Mouse (Mus musculus): ENCODE results near the gene Man2c1.
A peak's percentile ranks its signal among the peaks of the same experiment; 100 is the strongest.

Man2c1 gene

DNA sequence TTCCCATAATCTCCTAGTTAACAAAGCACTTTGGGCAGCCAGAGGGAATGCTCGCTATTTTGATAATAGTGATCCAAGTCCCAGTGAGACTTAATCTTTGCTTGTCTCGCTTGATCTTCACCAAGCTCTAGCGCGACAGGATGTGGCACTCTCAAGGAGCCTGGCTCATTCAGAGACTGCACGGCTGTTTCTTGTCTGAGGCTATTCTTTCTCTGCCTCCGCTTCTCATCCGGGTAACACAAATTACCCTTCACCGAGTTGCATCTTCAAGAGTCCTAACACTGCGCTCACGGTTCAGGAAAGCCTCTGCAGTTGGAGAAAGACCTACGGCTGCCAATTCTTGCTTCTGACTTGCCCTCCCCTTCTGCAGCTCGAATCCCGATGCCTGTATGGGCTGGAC is 27.0 kb downstream of the Man2c1 start:
- DNase-seq (ENCODE audit: low spot score): no peak

DNA sequence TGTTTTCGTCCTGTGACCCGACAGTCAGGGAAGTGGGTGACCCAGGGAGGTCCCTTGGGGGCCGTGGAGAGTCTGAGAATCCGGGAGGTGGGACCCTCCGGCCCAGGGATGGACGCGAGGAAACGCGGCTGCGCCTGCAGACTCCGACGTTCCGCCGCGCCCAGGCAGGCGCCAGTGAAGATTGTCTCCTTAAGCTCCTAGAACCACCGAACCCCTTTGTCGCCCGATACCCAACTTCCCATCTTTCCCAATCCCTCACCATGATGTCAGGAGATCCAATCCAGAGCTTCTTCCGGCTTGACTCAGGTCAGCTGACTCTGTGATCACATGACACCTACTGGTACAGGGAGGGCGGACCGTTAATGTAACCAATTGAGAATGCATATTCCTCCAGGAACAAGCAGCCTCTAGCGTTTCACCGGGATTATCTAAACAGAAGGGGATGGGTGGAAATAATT is 27.6 kb downstream of the Man2c1 start, which contains the start of gene Commd4:
Gene Commd4, minus strand, starts transcription at position 319 of the 458 bp plus-strand sequence.
- peak; percentile 97 for DNase-seq (ENCODE audit: low spot score)

DNA sequence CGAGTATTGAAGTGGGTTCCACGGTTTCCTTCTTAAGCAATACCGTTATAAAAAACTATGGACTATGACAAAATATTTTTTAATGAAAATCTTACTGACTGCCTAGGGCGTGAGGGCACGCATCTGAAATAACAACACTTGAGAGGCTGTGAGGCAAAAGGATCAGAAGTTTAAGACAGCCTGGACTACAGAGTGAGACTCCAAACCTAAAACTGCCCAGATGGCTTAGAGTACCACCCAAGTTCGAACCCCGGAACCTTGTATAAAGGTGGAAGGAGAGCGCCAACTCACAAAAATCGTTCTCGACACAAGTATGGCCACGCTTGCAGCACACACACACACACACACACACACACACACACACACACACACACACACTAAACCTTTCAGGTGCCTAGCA is 28.0 kb downstream of the Man2c1 start:
- DNase-seq (ENCODE audit: low spot score): no peak

DNA sequence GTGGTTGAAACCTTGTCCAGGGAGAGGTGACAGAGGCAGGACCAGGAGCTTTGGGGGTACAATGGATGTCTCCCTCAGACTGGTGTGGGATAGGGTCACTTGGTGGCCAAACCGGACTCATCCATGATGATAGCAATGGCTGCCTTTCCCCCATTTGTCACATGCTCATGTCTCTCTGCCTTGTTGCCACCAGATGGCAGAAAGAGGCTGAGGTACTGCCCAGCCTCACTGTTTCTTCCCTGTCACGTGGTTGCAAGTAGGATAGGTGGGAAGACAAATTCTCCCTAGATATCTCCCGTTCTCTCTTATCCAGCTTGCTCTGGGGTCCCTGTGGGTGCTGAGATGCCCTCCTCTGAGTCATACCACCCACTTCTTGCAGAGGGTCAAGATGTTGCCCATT is 32.0 kb downstream of the Man2c1 start:
- DNase-seq (ENCODE audit: low spot score): no peak

DNA sequence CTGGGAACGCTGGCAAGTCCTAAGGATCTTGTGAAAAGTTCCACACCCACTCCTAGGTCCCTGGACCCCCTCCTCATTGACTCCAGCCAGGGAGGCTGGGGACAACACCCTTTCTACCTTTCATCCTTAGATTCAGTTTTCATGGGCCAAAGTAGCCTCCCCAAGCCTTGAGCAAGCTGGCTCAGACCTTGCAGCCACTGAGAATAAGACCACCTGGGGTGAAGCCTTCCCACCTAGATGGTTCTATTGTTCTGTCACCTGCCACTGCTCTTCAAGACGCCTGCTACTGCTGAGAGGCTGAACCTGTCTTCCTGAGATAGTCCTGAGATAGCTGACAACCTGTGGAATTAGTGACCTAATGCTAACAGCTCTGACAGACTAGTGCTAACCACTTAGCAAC is 32.6 kb downstream of the Man2c1 start:
- DNase-seq (ENCODE audit: low spot score): no peak

DNA sequence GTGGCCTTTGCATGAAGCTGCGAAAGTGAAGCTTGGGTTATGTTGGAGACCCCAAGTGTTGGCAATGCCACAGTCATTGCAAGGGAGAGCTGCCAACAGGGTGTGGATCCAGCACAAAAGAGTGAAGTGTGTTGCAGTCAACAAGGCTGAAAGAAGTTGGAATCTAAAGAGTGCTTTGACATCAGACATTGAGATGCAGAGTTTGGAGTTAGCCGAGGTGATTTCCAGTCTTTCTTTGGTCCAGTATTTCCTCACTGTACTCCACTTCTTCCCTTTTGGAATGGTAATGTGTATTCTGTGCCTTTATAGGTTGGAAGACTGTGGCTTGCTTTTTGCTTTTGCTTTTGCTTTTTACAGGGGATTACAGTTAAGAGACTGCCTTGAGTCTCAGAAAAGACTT is 35.7 kb downstream of the Man2c1 start:
- no peak for DNase-seq (ENCODE audit: low spot score)

DNA sequence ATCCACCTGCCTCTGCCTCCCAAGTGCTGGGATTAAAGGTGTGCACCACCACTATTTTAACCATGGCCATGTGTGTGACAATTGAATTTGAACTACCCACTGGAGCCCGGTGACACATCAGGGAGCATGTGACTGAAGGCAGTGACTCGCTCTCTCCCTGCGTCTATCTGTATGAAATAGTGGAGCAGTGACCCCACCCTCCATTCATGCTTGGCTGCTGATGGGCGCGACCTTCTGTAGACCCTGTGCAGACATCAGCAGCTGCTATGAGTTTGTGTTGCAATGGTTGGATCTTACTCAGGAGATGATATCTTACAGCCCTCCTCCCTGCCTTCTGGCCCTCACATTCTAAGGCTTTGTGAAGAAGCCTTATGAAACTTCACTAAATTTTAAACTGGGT is 37.9 kb downstream of the Man2c1 start:
- no peak for DNase-seq (ENCODE audit: low spot score)

Measured in urinary bladder, postnatal 14 days (tissue).